Mouse (Mus musculus) lung, postnatal 0 days (tissue): Measurements from ENCODE around the gene Pald1.

Experiments used
- CTCF ChIP-seq: IDR thresholded peaks from 2 replicates; pipeline ENCODE4 v1.5.1; 2016; ENCODE audit warnings: antibody characterized with exemption, mild to moderate bottlenecking
- EP300 ChIP-seq: IDR thresholded peaks from 2 replicates; pipeline ENCODE4 v1.6.1; 2016; ENCODE audit warnings: antibody characterized with exemption, mild to moderate bottlenecking, control low read depth

- TF ChIP-seq CTCF: no peak
- no peak for TF ChIP-seq EP300
These were observed 26.4 kb upstream of the Pald1 start for GRCm38 (mm10) chr10:61409776-61410175.
